Mouse (Mus musculus): Measurements from ENCODE around the gene Gtf3c1.

- no peak for TF ChIP-seq CTCF (IDR thresholded peaks at IDR 0.05 in 2 of 3, conservative IDR thresholded peaks at IDR 0.05 in 1 of 3; ENCODE audit: control insufficient read depth in 1 of 3, insufficient read depth in 1 of 3, low read depth in 2 of 3, low read length in 3 of 3, poor library complexity in 1 of 3, severe bottlenecking in 1 of 3)
- TF ChIP-seq MYB (IDR thresholded peaks at IDR 0.05; ENCODE audit: low read depth, low read length): no peak
- no peak for TF ChIP-seq USF1 (IDR thresholded peaks at IDR 0.05; ENCODE audit: low read depth, low read length)
- no peak for TF ChIP-seq MEF2A (IDR thresholded peaks at IDR 0.05; ENCODE audit: extremely low read depth, insufficient replicate concordance, low read depth, low read length, poor library complexity, severe bottlenecking)
- no peak for TF ChIP-seq ZNF384 (IDR thresholded peaks at IDR 0.05; ENCODE audit: low read depth, low read length)
- no peak for TF ChIP-seq KAT2A (conservative IDR thresholded peaks at IDR 0.05; ENCODE audit: low read depth, low read length)
- no peak for TF ChIP-seq UBTF (IDR thresholded peaks at IDR 0.05; ENCODE audit: borderline replicate concordance, insufficient read depth, low read depth, low read length)
- TF ChIP-seq SMC3 (IDR thresholded peaks at IDR 0.05; ENCODE audit: low read depth, low read length): no peak
- TF ChIP-seq NELFE (IDR thresholded peaks at IDR 0.05; ENCODE audit: low read depth, low read length): no peak
- no peak for TF ChIP-seq MAFK (IDR thresholded peaks at IDR 0.05; ENCODE audit: borderline replicate concordance, low read depth, low read length)
- no peak for TF ChIP-seq POLR2AphosphoS5 (IDR thresholded peaks at IDR 0.05; ENCODE audit: borderline replicate concordance, low read depth, low read length)
Observed at GRCm38 (mm10) chr7:125731679-125732078, 24.1 kb upstream of the Gtf3c1 start.
